Mouse (Mus musculus): ENCODE measurements at regions not wholly inside any gene's neighbourhood (a gene's known extent, or its start where the extent isn't known, plus 50 kb on each side); places are given as distances from the start of the nearest gene placed in this dataset.

DNA sequence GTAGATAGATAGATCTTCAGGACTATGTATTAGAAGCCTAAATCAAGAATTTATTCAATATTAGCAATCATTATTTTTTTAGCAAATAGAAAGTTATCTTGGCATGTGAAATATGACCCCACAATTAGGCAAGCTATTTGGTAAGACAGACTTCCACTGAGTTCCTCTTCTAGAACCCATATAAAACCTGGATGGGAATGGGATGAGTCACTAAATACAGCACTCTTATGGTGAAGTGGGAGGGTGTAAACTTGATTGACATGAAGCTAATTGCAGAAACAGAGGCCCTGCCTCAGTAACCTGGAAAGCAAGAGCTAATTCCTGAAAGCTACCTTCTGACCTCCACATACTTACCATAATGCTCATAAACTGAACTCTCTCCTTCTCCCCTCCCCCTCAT is 723.2 kb upstream of the Zeb2 start:
- no peak for DNase-seq

GRCm38 (mm10) chr2:45836546-45837221 is 719.5 kb upstream of the Zeb2 start:
- DNase-seq, result no peak

GRCm38 (mm10) chr2:45817945-45818719 is 700.9 kb upstream of the Zeb2 start:
- DNase-seq, result no peak

DNA sequence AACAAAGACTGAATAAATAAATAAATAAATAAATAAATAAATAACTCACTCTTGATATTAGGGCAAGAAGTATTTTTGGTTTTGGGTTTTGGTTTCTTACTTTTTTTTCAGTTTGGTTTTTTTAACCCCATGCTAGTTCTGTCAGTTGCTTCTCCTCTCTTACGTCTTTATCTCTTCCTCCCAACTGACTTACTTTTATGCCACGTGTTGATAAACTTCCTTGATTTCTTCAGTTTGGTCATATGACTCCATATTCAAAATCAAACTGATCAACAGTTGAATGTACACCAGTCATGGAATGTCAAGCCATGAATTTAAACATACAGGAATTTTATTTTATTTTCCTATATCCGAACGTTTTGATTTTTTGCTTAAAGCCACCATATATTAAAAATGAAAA is 697.5 kb upstream of the Zeb2 start:
- DNase-seq, result no peak

GRCm38 (mm10) chr2:45805329-45805728 is 688.1 kb upstream of the Zeb2 start:
- no peak for DNase-seq

DNA sequence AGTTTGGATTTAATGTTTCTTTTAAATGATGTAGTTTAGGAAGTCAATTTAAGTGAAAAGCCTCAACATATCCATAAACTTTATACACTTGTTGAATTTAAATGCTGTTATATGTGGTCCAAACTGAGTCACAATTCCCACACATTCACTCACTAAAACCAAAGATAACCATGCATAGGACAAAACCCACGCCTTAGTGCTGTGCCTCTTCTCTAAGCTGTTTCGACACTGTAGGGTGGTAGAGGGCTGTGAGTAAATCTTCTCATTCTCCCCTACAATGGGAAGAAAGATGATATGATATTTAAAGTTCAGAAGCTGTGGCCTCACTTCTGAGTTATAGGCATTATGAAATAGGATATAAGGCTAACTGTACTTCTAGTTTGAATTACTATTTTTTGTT is 682.9 kb upstream of the Zeb2 start:
- DNase-seq, result no peak

GRCm38 (mm10) chr2:45793561-45793960 is 676.4 kb upstream of the Zeb2 start:
- no peak for DNase-seq

DNA sequence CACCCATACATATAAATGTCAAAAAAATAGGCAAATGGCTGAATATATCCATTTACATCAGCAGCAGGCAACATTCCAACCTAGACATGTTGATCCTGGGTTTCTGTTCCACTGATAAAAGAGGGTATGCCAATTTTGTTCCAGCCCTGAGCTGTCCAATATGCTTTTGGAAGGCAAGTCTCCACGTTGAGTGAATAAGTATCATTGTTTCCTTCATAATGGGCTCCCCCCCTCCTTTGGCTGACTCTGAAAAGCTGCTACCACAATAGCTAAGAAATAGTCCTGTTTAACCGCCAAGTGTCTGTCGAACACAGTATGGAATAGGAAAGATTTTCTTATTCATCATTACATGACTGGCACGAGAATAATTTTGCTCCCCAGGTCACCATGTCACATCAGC is 672.5 kb upstream of the Zeb2 start:
- no peak for DNase-seq

- DNase-seq, result no peak
These were observed 670.7 kb upstream of the Zeb2 start for GRCm38 (mm10) chr2:45787732-45788390.

GRCm38 (mm10) chr2:45786787-45787186 is 669.6 kb upstream of the Zeb2 start:
- no peak for DNase-seq

GRCm38 (mm10) chr2:45785684-45786083 is 668.5 kb upstream of the Zeb2 start:
- no peak for DNase-seq

- DNase-seq, result no peak
These were observed 666.6 kb upstream of the Zeb2 start for GRCm38 (mm10) chr2:45783634-45784412.

- no peak for DNase-seq
These were observed 660.3 kb upstream of the Zeb2 start for GRCm38 (mm10) chr2:45777466-45777865.

- DNase-seq, result no peak
These were observed 659.4 kb upstream of the Zeb2 start for GRCm38 (mm10) chr2:45776485-45777135.

GRCm38 (mm10) chr2:45775691-45776090 is 658.5 kb upstream of the Zeb2 start:
- no peak for DNase-seq

- no peak for DNase-seq
These were observed 657.2 kb upstream of the Zeb2 start for GRCm38 (mm10) chr2:45774416-45774815.

DNA sequence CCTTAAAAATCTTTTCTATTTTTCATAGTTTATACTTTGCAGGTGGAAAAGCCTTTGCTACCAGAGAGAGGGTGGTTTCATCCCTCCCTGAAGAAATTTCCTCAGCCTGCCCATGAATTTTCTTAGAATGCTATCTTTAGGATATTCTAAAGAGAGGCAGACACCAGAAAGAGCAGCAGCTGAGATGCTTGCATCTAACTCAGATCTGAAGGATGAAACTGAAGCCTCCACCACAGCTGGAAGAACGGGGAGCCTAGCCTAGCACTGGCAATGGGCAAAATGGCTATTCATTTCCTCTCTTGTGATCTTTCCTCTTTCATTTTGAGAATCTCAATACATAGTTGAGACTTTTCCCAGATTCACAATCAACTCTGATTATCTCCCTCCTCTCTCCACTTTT is 640.0 kb upstream of the Zeb2 start:
- no peak for DNase-seq

- DNase-seq, result no peak
These were observed 639.2 kb upstream of the Zeb2 start for GRCm38 (mm10) chr2:45756395-45756794.

- DNase-seq, result no peak
These were observed 634.6 kb upstream of the Zeb2 start for GRCm38 (mm10) chr2:45751746-45752145.

GRCm38 (mm10) chr2:45749379-45749778 is 632.2 kb upstream of the Zeb2 start:
- no peak for DNase-seq

DNA sequence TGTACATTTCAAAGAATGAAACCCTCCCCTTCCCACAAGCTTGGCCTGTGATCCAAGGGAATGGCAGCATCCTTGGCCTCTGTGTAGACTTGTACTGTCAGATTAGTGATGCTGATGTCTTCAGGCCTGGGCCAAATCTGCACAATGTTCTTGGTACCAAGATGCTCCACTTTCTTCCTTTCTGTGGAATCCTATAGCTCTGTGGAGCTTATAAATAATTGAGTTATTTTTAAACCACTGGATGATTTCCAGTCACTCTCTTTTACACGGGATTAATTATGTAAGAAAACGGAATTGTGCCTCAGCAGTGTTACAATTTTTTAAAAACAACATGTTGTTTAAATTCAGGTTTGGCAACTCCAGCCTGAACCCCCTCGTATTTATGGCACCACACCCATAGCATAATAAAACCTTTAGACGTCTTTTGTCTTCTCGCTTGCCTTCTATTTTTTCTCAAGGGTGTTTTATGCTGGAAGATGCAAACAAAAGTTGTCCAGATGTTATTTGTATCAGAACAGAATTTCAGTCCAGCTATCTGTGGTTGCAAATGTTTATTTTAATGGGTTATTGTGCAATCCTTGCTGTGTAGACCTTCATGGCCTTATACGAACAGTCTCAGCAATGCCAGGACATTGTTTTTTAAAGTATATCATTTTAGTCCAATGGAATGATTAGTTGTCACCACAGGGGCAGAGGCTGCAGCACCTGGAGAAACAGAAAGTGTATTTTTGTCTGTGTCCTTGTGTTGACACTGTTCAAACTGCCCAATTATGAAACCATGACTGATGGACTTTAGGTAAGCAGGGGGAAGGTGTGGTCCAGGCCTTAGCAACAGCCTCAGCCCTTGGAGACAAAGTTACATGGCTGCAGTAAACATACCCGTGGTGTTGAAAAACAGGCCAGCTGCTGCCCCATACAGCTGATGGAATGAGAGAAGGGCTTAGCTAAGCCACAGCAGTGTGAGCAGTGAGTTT is 630.4 kb upstream of the Zeb2 start:
- DNase-seq, result no peak

All from thymus, postnatal 14 days (tissue).